Mouse (Mus musculus): ENCODE results near the gene Mvk.

Gene Mvk

DNA sequence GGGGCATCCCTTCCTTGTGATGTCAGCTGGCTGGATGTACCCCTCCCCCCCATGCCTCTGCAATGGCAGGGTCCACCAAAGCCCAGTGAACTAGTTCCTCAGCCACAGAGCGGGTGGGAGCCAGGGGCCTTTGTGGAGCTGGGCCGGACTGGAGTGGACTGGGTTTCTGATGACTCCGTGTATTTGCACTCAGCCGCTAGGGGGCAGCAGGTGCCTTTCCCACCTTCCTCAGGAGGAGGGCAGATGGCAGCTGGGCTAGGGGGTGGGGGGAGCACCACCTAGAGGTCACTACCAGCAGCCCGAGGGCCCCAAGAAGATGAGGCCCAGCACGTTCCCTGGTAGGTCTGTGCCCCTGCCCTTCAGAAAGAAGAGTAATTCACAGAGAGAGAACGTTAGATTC is 17.2 kb downstream of the Mvk start:
- peak; percentile 82 to 90 for DNase-seq

DNA sequence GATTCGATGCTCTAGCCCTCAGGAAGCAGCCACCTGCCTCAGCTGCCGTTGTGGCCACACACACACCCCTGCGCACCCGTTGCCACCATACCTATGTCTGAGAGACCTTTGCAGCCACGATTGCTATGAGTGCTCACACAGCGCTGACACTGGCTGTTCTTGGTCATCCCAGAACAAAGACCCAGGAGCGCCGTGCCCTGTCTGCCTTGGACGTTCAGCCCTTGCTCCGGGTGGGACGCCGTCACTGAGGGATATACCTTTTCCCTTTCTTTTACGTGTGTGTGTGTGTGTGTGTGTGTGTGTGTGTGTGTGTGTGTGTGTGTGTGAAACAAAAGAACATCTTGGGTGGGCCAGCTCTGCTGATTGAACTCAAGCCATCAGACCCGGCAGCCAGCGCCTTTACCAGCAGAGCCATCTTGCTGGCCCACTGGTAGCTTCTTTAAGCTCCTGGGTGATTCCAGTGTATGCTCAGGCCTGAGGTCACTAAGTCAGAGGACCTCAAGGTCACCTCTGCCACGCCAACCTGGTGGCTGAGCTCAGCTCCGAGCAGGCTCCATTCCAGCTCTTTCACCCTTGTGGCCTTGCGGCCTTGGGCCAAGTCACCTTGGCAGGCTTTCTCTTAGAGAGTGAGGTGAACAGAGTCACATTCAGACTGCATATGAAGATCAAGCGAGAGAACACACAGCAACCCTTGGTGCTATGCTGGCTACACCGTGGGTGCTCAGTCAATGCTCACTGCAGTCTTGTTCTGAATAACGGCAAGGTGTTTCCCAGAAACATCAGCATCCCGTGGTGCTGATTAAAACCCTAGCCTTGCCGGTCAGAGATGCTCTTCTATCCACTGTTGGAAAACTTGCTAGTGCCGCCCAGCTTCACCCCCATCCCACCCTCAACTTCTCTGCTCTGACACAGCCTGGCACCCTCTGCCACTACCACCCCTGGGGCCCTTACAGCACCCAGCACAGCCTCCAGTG is 18.3 kb downstream of the Mvk start:
- no peak for DNase-seq

DNA sequence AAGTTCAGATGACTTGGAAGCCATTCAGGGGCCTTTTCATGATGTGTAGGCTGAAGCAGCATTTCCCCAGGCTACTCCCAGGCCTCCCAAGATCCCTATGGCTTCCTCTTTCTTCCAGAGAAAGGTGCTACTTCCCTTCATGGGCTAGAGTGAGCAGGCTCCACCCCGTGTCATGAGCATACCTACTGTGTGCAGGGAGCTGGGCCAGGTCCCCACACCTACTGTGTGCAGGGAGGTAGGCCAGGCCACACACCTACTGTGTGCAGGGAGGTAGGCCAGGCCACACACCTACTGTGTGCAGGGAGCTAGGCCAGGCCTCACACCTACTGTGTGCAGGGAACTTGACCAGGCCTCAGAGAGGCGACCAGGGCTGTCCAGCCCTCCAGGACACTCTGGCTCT is 20.5 kb downstream of the Mvk start:
- DNase-seq = no peak

DNA sequence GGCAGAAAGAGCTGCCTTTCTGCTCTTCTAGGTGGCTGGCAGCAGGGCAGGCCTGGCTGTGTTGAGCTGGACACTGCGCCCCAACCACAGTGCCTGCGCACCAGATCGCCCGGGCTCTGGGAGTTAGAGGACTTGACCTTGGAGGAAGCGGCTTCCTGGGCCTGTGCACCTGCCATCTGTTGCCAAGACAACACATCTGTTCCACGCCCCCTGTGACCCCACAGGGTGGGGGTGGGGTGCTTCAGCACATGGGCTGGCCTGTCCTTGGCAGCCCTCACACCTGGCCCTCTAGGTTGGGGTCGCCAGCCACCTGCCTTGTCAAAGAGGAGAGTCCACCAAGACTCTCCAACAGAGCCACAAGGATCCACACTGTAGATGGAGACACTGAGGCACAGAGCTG is 21.6 kb downstream of the Mvk start:
- no peak for DNase-seq

DNA sequence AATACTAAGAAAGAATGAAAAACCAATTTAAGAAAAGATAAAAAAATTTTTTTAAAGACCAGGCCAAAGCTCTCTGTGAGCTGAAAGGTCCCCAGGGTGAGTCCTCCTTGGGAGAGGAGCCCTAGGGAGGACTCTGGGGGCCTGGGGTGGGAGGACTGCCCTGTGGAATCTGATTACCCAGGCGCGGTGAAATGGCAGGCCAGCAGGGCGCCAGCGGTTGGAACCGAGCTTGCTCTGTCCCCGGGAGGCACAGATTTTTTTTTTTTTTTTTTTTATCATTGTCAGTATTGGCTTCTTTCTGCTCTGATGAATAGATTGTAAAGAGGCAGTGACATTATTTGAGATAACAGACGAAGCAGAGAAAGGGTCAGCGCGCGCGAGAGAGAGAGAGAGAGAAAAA is 22.9 kb downstream of the Mvk start:
- DNase-seq = no peak

DNA sequence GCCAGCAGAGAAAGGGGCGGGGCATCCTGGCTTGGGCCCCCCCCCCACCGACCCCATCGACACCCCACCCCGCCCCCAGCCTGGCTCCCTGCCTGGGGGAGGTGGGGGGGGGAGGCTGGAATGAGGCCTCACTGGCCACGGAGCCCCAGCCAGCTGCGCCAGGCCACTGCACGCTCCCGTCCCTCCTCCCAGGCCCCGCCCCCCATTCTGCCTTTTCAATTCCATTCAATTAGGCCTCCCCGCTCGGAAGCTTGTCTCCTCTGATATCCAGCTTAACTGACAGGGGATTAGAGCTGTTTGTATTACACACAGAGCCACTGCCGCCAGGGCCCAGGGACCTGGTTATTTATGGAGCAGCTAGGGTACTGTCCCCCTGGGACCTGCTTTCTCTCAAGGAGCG is 23.4 kb downstream of the Mvk start:
- DNase-seq = peak in 1 of 2 experiments; percentile 67

DNA sequence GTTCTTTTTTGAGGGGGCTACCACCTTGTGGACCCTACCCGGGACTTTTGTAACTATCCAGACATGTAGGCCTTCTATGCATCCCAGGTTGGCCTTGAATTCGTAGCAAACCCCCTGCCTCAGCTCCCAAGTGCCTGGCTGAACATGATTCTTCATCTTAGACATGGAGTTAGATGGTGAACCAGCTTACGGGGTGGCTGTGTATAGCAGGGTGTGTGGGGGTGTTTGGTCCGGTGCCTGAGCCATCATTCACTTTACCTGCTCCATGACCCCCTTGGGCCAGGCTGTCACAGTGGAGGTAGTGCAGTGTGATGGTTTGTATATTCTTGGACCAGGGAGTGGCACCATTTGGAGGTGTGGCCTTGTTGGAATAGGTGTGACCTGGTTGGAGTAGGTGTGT is 23.9 kb downstream of the Mvk start:
- no peak for DNase-seq

DNA sequence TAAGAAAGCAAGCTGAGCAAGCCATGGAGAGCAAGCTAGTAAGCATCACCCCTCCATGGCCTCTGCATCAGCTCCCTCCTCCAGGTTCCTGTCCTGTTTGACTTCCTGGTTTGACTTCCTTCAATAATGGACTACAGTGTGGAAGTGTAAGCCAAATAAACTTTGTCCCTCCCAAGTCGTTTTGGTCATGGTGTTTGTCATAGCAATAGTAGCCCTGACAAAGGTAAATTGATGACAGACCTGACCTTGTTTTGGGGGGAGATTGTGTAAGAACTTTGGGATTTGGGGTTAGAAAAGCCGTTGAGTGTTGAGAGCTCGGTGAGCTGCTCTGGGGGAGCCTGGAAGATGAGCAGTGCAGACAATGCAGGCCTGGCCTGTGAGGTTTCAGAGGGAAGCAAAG is 26.3 kb downstream of the Mvk start:
- DNase-seq = no peak

DNA sequence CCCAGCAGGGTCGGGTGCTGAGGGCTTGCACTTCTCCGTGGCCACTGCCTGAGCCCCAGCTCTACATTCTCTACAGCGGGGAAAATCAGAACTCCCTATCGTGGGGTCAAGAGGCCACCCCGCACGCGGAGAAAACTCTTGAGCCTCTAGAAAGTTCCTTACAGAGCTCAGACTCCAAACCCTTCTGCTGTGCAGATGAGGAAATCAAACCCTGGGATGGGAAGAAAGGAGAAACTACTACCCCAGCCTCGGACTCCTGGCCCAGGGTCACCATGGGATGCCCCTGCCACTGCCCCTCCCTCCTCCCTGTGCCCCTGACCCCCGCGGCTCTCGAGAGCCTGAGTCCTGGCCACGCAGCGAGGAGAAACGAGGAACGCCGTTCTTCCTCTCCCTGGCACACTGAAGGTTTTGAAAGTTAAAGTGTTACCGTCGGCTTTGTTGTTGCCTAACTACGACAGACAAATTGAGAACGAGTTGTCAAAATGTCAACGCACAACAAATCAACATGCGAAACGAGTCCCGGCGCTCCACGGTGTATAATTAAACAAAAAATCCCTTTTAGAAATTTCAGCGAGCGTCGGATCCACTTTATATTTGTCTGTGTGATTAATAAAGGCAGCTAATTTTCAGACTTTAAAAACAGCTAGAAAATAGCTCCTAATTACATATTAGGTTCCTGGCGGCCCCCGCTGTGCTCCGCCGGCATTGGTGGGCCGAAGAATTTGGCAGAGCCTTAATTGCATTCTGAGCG is 30.8 kb downstream of the Mvk start:
- DNase-seq = no peak

DNA sequence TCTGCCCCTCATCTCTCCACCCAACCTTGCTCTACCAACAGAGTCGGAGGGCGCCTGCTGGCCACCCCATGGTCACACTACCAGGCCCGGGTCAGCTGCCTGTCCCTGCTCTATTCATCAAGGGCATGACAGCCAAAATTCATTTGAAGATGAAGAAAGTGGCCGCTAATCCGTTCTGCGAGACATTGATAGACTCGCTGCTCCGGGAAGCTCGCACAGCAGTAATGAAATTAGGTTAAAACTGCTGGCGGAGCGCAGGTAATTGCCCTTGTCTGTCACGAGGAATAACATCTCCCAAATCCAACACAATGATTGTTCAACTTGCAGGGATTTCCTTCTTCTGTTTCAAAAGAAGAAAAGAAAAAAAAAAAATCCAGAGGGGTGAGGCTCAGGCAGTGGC is 34.2 kb downstream of the Mvk start:
- DNase-seq = no peak

DNA sequence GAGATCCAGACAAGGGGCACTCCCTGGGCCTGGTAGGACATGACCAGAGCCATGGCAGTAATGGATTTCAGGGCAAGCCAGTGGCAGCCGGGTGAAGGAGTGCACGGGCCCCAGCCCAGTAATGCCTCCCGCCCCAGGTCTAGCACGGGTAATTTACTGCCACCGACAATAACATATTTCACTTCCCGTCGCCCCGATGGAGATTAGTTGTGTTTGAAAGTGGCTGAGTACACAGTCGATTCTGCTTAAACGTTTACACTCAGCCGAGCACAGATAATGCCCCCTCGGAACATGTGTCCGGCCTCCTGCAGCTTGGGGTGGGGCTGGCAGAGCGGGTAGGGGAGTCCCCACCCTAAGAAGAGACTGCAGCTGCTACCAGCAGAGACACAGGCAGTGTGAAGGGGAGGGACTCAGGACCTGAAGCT is 38.5 kb downstream of the Mvk start:
- no peak for DNase-seq

DNA sequence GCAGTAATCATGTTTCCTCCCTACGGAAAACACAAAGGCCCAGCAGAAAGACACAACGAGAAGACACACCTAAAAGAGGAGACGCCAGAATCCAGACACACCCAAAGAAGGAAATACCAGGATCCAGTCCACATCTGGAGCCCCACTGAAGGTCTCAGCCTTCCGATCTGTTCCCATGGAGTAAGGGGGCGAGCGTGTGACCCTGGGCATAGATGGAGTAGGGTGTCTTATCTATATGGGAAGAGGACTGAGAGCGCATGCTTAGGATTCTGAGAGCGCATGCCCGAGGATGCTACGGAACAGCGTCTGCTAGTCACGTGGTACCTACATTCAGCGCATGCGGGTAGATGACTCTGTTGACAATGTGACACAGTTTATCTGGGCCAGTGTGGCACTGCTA is 41.6 kb downstream of the Mvk start:
- DNase-seq = no peak

DNA sequence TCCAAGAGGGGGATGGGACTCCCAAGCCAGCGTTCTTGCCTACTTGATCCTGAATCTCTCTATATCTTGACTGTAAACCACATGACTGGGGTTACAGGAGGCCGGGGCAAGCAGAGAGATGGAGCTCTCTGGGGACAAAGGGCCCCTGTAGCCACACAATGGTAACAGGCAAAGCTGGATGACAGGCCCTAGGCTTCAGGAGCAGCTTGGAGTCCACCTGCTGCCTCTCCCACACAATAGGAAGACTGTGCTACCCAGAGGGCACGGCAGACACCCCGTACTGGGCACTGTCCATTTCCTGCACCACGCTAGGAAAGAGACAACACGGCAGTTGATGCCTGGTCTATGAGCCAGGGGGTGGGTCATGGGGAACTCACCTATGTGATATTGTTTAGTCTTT is 45.5 kb downstream of the Mvk start:
- DNase-seq = no peak

DNA sequence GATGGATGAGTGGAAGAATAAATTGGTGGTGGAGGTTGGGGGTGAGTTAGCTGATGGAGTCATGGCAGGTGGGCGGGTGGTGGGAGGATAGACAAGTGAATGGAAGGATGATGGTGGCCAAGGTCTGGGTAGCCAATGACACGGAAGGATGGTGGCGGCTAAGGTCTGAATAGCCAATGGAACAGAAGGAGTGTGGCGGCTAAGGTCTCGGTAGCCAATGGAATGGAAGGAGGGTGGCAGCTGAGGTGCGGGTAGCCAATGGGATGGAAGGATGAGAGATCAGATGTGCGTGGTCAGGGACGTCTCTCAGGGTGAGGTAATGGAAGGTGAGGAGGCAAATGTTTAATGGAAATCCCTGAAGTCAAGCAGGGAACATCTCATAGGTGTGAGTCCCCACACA is 46.2 kb downstream of the Mvk start:
- no peak for DNase-seq

DNA sequence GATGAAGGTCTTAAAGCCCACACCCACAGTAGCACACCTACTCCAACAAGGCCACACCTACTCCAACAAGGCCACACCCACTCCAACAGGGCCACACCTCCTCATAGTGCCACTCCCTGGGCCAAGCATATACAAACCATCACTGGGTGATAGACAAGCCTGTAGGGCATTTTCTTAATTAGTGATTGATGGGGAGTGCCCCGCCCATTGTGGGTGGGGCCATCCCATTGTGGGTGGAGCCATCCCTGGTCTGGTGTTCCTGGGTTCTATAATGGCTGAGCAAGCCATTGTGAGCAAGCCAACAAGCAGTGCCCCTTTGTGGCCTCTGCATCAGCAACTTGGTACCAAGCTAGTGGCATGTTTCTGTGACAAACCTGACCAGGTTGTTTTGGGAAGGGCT is 50.7 kb downstream of the Mvk start:
- no peak for DNase-seq

DNA sequence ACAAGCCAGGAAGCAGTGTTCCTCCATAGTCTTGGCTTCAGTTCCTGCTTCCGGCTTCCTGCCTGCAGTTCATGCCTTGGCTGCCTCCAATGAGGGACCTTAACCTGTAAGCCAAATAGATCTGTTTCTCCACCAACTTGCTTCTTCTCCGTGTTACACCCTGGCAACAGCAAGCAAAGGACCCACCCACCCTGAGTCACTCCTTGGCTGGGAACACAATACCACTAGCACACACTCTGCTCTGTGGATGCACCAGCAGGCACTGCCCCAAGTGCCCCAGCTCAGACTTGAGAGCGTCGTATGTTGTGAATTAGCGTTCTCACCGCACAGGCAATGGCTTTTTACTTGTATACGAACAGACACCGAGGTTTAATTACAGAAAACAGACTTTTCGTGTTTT is 57.2 kb downstream of the Mvk start:
- no peak for DNase-seq

DNA sequence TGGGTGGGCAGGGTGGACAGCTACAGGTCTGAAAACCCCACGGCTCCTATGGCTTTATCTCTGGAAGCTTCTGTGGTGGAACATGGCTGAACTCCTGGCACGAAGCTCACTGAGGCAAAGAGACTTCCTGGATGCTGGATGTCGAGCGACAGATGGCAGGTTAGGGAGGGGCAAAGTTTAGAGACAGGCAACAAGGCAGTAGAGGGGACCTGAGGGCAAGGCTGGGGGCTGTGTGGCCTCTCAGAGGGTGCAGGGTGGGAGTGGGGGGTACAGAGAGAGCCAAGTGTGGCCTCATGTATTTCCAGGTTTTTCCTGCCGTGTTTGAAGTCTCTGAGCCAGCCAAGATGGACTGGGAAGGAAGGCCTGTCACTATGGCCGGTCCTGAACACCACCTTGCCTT is 60.8 kb downstream of the Mvk start:
- no peak for DNase-seq

DNA sequence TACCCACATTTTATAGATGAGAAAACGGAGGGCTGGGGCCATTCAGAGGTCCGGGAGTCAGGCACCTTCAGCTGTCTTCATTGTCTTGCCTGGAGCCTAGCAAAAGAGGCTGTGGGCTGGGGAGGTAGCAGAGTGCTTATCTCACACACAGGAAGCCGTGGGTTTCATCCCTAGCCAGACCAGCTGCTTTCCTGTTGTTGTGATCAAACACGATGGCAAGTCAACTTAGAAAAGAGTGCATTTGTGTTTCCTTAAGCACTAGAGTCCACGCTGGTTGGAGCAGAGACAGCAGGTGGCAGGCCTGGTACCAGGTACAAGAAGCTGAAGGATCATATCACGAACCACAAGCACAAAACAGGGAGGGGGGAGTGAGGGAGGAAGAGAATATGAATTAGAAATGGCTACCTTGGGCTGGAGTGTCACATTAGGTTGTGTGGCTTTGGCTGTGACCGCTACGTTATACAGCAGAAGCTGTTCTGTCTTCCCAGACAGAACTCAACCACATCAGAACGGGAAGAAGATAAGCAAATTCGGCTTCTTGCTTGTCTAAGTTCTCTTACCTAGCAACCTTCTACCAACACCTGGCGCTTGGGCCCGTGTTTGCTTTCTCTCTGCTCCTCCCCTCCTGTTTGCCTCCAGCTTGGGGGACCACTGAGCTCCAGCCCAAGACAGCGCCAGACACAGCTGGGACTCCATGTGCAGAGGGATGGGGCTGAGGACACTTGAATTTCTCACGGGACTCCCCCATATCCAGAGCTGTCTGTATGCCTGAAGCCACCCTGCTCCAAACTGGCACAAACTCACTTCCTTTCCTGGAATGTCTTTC is 61.4 kb downstream of the Mvk start:
- no peak for DNase-seq

DNA sequence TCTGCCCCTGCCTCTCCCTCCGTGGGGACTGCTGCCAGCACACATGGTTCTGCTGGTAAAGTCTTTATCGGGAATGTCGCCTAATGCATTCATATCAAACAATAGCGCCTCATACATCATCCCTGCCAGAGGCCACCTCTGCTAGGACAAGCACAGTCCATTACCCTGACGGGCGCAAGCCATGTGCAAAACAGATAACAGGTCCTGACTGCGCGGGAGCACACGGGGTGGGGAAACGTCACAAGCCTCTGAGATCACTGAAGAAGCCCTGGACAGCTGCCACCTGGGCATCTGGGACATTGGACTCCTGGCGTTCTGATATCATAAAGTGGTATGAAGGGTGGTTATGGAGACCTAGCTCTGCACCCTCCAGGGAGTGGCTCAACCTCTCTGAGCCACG is 63.3 kb downstream of the Mvk start:
- peak; percentile 25 to 51 for DNase-seq

DNA sequence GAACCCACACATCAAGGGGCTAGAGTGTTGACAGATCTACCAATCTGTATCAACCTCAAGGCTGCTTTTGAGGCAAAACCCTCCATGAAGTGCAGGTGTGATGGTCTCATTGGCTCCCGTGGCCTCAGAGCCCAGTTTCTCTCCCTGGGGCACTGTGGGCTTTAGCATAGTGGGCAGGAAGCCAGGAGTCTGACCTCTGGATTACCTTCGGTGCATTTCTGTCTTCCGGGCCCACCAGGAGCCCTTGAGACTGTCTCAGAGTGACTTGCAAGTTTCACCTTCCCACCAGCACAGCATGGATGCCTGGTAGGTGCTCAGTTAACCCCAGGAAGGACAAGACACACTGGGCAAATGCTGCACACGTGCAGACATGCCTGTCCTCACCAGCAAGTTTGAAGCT is 63.9 kb downstream of the Mvk start:
- DNase-seq = no peak

DNA sequence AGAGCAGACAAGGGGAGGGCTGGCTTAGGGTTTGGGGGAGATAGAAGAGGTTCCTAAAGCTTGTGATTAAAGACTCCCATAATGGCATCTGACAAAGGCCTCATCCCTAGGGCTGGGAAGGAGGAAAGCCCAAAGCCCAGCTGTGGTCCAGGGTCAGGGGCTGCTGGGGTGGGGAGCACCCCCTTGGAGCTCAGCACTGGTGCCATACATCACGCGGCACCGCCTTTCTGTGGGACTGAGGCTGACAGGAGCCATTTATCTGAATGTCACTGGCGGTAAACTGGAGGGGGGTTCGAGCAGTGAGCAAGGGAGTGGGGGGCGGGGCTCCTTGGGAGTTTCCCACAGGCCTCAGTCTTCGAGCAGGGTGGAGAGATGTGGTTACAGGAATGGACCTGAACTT is 65.4 kb downstream of the Mvk start:
- DNase-seq = no peak

Data from cerebellum, postnatal 25 days (tissue).